Mouse (Mus musculus): ENCODE results near the gene Taf6l.

The Taf6l gene

GRCm38 (mm10) chr19:8786008-8786781, at the start of gene Taf6l:
Gene Taf6l (minus strand): TSS chr19:8786417.
- DNase-seq: peak; percentile 96

GRCm38 (mm10) chr19:8832971-8833370, 46.8 kb upstream of the Taf6l start:
- no peak for DNase-seq

GRCm38 (mm10) chr19:8831262-8831661, 45.0 kb upstream of the Taf6l start:
- DNase-seq: no peak

- DNase-seq: no peak
These were observed 44.4 kb upstream of the Taf6l start for GRCm38 (mm10) chr19:8830664-8831063.

GRCm38 (mm10) chr19:8829660-8830059, 43.4 kb upstream of the Taf6l start, which contains the start of gene AC129217.1:
Gene AC129217.1 (plus strand): TSS chr19:8829773.
- DNase-seq: no peak

GRCm38 (mm10) chr19:8822696-8823095, 36.5 kb upstream of the Taf6l start:
- no peak for DNase-seq

GRCm38 (mm10) chr19:8821146-8821545, 34.9 kb upstream of the Taf6l start:
- DNase-seq: no peak

GRCm38 (mm10) chr19:8820424-8820956, 34.3 kb upstream of the Taf6l start:
- no peak for DNase-seq

- peak; percentile 99 for DNase-seq
These were observed 33.6 kb upstream of the Taf6l start, which contains the start of gene Hnrnpul2 for GRCm38 (mm10) chr19:8819596-8820423. Gene Hnrnpul2 (plus strand): TSS chr19:8820010.

- peak; percentile 99 for DNase-seq
These were observed 32.8 kb upstream of the Taf6l start, which contains the start of gene Ttc9c for GRCm38 (mm10) chr19:8818801-8819595. Gene Ttc9c (minus strand): TSS chr19:8819333.

- no peak for DNase-seq
These were observed 32.1 kb upstream of the Taf6l start for GRCm38 (mm10) chr19:8818301-8818798.

GRCm38 (mm10) chr19:8817001-8817400, 30.8 kb upstream of the Taf6l start:
- no peak for DNase-seq

- no peak for DNase-seq
These were observed 29.6 kb upstream of the Taf6l start for GRCm38 (mm10) chr19:8815812-8816211.

- no peak for DNase-seq
These were observed 20.6 kb upstream of the Taf6l start for GRCm38 (mm10) chr19:8806810-8807209.

GRCm38 (mm10) chr19:8803879-8804660, 17.9 kb upstream of the Taf6l start:
- no peak for DNase-seq

- no peak for DNase-seq
These were observed 17.1 kb upstream of the Taf6l start for GRCm38 (mm10) chr19:8803204-8803780.

- DNase-seq: peak; percentile 98
These were observed 16.1 kb upstream of the Taf6l start, which contains the start of gene Zbtb3 for GRCm38 (mm10) chr19:8802130-8802821. Gene Zbtb3 (plus strand): TSS chr19:8802555.

GRCm38 (mm10) chr19:8798947-8799315, 12.7 kb upstream of the Taf6l start:
- no peak for DNase-seq

GRCm38 (mm10) chr19:8798264-8798946, 12.2 kb upstream of the Taf6l start, which contains the start of gene Polr2g:
Gene Polr2g (minus strand): TSS chr19:8798577.
- DNase-seq: peak; percentile 93

GRCm38 (mm10) chr19:8790171-8790570, 4.0 kb upstream of the Taf6l start:
- peak; percentile 33 for DNase-seq

All from right cerebral cortex, adult 18-20 months (tissue).